Mouse (Mus musculus): Measurements from ENCODE around the gene Eme1. TPM values are rescaled to one million over a fixed set of nuclear protein-coding genes. Genes with fewer than 3 reads are reported as not detected.

Eme1 gene
- polyA plus RNA-seq (2014; fragmentation: Illumina TruSeq; extraction: RNeasy Lipid Tissue Mini Kit (QIAGEN cat#74804); ENCODE audit: low read depth, low replicate concordance): not detected

GRCm38 (mm10) chr11:94653663-94654436 lies at the start of gene Eme1, which contains the start of gene Mrpl27:
Eme1 (minus strand) TSS chr11:94653964.
Mrpl27 (plus strand) TSS chr11:94653767.

GRCm38 (mm10) chr11:94676754-94677606 lies 23.2 kb upstream of the Eme1 start, which contains the start of gene Xylt2:
Xylt2 (minus strand) TSS chr11:94677515.

DNA sequence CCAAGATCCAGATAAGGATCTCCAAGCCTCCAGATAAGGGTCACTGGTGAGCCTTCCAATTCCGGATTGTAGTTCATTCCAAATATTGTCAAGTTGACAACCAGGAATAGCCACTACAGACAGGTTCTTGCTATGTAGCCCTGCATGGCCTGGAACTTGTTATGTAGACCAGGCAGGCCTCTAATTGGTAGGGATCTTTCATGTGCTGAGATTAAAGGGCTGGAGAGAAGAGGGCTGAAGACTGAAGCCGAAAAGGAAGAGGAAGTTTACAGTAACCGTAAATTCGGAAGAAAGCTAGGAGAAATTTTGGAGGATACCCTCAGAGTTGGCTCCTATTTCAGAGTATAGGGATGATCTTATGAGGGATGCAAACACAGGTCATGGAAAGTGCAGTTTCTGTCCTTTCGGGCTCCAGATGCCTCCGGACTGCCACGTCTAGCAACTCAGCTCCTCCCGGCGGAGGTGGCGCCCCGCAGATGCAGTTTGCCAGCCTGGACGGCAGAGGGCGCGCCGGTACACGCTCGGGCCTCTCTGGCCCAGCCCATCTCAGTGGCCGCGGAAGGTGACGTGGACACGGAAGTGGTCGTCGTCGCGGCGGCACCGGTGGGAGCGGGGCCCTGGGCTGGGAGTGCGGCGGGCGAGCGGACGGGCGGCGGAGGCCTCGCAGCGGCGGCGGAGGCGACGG lies 24.4 kb downstream of the Eme1 start, which contains the start of gene Lrrc59:
Gene Lrrc59 (plus strand): TSS at position 569 of the 685 bp plus-strand sequence.

GRCm38 (mm10) chr11:94601321-94602281 lies 52.2 kb downstream of the Eme1 start, which contains the start of gene Acsf2:
Acsf2 (minus strand) TSS chr11:94601871.

Other genes starting within 250 kb of the Eme1 start
- gene Cacna1g, start 179.8 kb downstream of the Eme1 start, polyA plus RNA-seq (2014; fragmentation: Illumina TruSeq; extraction: RNeasy Lipid Tissue Mini Kit (QIAGEN cat#74804); ENCODE audit: low read depth, low replicate concordance): 28.5 TPM
- 0.21 TPM for gene Spata20, start 167.8 kb downstream of the Eme1 start, polyA plus RNA-seq (2014; fragmentation: Illumina TruSeq; extraction: RNeasy Lipid Tissue Mini Kit (QIAGEN cat#74804); ENCODE audit: low read depth, low replicate concordance)
- 22.0 TPM for gene Epn3, start 154.0 kb downstream of the Eme1 start, polyA plus RNA-seq (2014; fragmentation: Illumina TruSeq; extraction: RNeasy Lipid Tissue Mini Kit (QIAGEN cat#74804); ENCODE audit: low read depth, low replicate concordance)
- 0.42 TPM for gene Mycbpap, start 132.2 kb downstream of the Eme1 start, polyA plus RNA-seq (2014; fragmentation: Illumina TruSeq; extraction: RNeasy Lipid Tissue Mini Kit (QIAGEN cat#74804); ENCODE audit: low read depth, low replicate concordance)
- 8.5 TPM for gene Rsad1, start 104.7 kb downstream of the Eme1 start, polyA plus RNA-seq (2014; fragmentation: Illumina TruSeq; extraction: RNeasy Lipid Tissue Mini Kit (QIAGEN cat#74804); ENCODE audit: low read depth, low replicate concordance)
- gene Chad, start 88.9 kb downstream of the Eme1 start, polyA plus RNA-seq (2014; fragmentation: Illumina TruSeq; extraction: RNeasy Lipid Tissue Mini Kit (QIAGEN cat#74804); ENCODE audit: low read depth, low replicate concordance): 3.3 TPM
- gene Acsf2, start 52.1 kb downstream of the Eme1 start, polyA plus RNA-seq (2014; fragmentation: Illumina TruSeq; extraction: RNeasy Lipid Tissue Mini Kit (QIAGEN cat#74804); ENCODE audit: low read depth, low replicate concordance): 24.4 TPM
- 32.7 TPM for gene Lrrc59, start 24.2 kb downstream of the Eme1 start, polyA plus RNA-seq (2014; fragmentation: Illumina TruSeq; extraction: RNeasy Lipid Tissue Mini Kit (QIAGEN cat#74804); ENCODE audit: low read depth, low replicate concordance)
- 77.7 TPM for gene Mrpl27, start 197 bp downstream of the Eme1 start, polyA plus RNA-seq (2014; fragmentation: Illumina TruSeq; extraction: RNeasy Lipid Tissue Mini Kit (QIAGEN cat#74804); ENCODE audit: low read depth, low replicate concordance)
- gene Xylt2, start 23.6 kb upstream of the Eme1 start, polyA plus RNA-seq (2014; fragmentation: Illumina TruSeq; extraction: RNeasy Lipid Tissue Mini Kit (QIAGEN cat#74804); ENCODE audit: low read depth, low replicate concordance): 8.4 TPM
- not detected for gene Gm11541, start 50.5 kb upstream of the Eme1 start, polyA plus RNA-seq (2014; fragmentation: Illumina TruSeq; extraction: RNeasy Lipid Tissue Mini Kit (QIAGEN cat#74804); ENCODE audit: low read depth, low replicate concordance)
- not detected for gene Cdc34b, start 87.8 kb upstream of the Eme1 start, polyA plus RNA-seq (2014; fragmentation: Illumina TruSeq; extraction: RNeasy Lipid Tissue Mini Kit (QIAGEN cat#74804); ENCODE audit: low read depth, low replicate concordance)
- gene Tmem92, start 128.7 kb upstream of the Eme1 start, polyA plus RNA-seq (2014; fragmentation: Illumina TruSeq; extraction: RNeasy Lipid Tissue Mini Kit (QIAGEN cat#74804); ENCODE audit: low read depth, low replicate concordance): not detected

Data from heart, adult 10 weeks (tissue).